ENCODE assay signal across 9 mouse cellular contexts in genomic region chr12:40836924-40837323, GRCm38 (mm10).
DNase-seq lines count a peak whose midpoint lies in the region; ATAC-seq and TF ChIP-seq lines count a peak whose summit lies in the region.
"Had no signal": no experiment of that assay in that cellular context is flagged by ENCODE, and none has a peak within 500 bp of the region (broad histone marks: within the 10 kb centered on the region; RNA-seq: fewer than 3 reads in every experiment).

No protein-coding gene starts in this region.

- H3K4me1 ChIP-seq in midbrain, embryonic 11.5 days (ENCODE audit: control insufficient read depth, insufficient read depth, low read length), result peaks cover 5% of the 10 kb centered on the region; the same call in 1 of the 2 replicates
- 0 out of 2 replicates have a peak, but pooled peaks cover 4% of the 10 kb centered on the region for H3K4me1 ChIP-seq in midbrain, postnatal 0 days (ENCODE audit: insufficient read depth, low read length)
- H3K4me1 ChIP-seq in embryonic facial prominence, embryonic 11.5 days (ENCODE audit: control insufficient read depth, insufficient read depth, low read length), result no peaks in the 10 kb centered on the region
- peaks cover 6% of the 10 kb centered on the region; the same call in 1 of the 2 replicates for H3K4me1 ChIP-seq in hindbrain, embryonic 12.5 days

- H3K27ac ChIP-seq in midbrain, embryonic 11.5 days (ENCODE audit: low read depth, low read length), result no peak overlapping the region
- H3K27ac ChIP-seq in midbrain, postnatal 0 days (ENCODE audit: low read depth, low read length), result no peak overlapping the region
- no peak overlapping the region for H3K27ac ChIP-seq in embryonic facial prominence, embryonic 11.5 days (replicated peaks; ENCODE audit: low read depth, low read length)
- H3K27ac ChIP-seq in hindbrain, embryonic 12.5 days, result peak overlapping the region; percentile 48

- no peaks in the 10 kb centered on the region for H3K9me3 ChIP-seq in midbrain, embryonic 11.5 days (ENCODE audit: control insufficient read depth, low read length)
- no peaks in the 10 kb centered on the region for H3K9me3 ChIP-seq in midbrain, postnatal 0 days (ENCODE audit: low read length)
- no peaks in the 10 kb centered on the region for H3K9me3 ChIP-seq in embryonic facial prominence, embryonic 11.5 days (replicated peaks; ENCODE audit: control insufficient read depth, low read length)
- no peaks in the 10 kb centered on the region for H3K9me3 ChIP-seq in hindbrain, embryonic 12.5 days (replicated peaks)
- H3K9me3 ChIP-seq: heart, embryonic 12.5 days had no signal

- H3K36me3 ChIP-seq in midbrain, embryonic 11.5 days (ENCODE audit: control insufficient read depth, insufficient read depth, low read length), result no peaks in the 10 kb centered on the region
- H3K36me3 ChIP-seq in midbrain, postnatal 0 days (ENCODE audit: insufficient read depth, low read length), result peaks cover 16% of the 10 kb centered on the region
- H3K36me3 ChIP-seq in embryonic facial prominence, embryonic 11.5 days (replicated peaks; ENCODE audit: control insufficient read depth, insufficient read depth, low read depth, low read length), result no peaks in the 10 kb centered on the region
- H3K36me3 ChIP-seq in hindbrain, embryonic 12.5 days, result peaks cover 27% of the 10 kb centered on the region
- H3K36me3 ChIP-seq: heart, embryonic 12.5 days had no signal

- TF ChIP-seq CTCF in midbrain, postnatal 0 days (IDR thresholded peaks at IDR 0.05), result no peak

- peak; percentile 72 for ATAC-seq in midbrain, embryonic 11.5 days (ENCODE audit: low FRiP score)
- ATAC-seq in midbrain, postnatal 0 days (ENCODE audit: low FRiP score), result no peak
- peak; percentile 77 for ATAC-seq in embryonic facial prominence, embryonic 11.5 days (replicated peaks; ENCODE audit: insufficient number of reproducible peaks, low FRiP score, low TSS enrichment, low read depth)
- ATAC-seq in hindbrain, embryonic 12.5 days (ENCODE audit: low FRiP score), result peak; percentile 69
- ATAC-seq in granulocyte monocyte progenitor cell, adult 5-6 weeks (replicated peaks; ENCODE audit: poor library complexity, severe bottlenecking), result no peak

- H3K9ac ChIP-seq in midbrain, embryonic 11.5 days (ENCODE audit: low read length), result no peak overlapping the region
- H3K9ac ChIP-seq in midbrain, postnatal 0 days (replicated peaks; ENCODE audit: low read length, poor library complexity, severe bottlenecking), result no peak overlapping the region; the same call in 1 of the 2 replicates
- no peak overlapping the region for H3K9ac ChIP-seq in embryonic facial prominence, embryonic 11.5 days (replicated peaks; ENCODE audit: low read length)
- H3K9ac ChIP-seq in hindbrain, embryonic 12.5 days, result no peak overlapping the region
- H3K9ac ChIP-seq: heart, embryonic 12.5 days had no signal

- peak; percentile 85 for DNase-seq in midbrain, embryonic 11.5 days (ENCODE audit: low spot score, missing footprints)
- DNase-seq in midbrain, postnatal 0 days (ENCODE audit: low spot score), result no peak
- DNase-seq in embryonic facial prominence, embryonic 11.5 days (ENCODE audit: low spot score), result no peak
- DNase-seq in retina, postnatal 1 day, result peak; percentile 95
- DNase-seq in kidney, adult 8-10 months, result no peak

- H3K4me2 ChIP-seq in midbrain, embryonic 11.5 days, result no peak overlapping the region
- H3K4me2 ChIP-seq in midbrain, postnatal 0 days (ENCODE audit: low read depth, low read length, poor library complexity, severe bottlenecking), result no peak overlapping the region
- no peak overlapping the region for H3K4me2 ChIP-seq in embryonic facial prominence, embryonic 11.5 days (ENCODE audit: low read depth, low read length)
- H3K4me2 ChIP-seq in hindbrain, embryonic 12.5 days (replicated peaks), result no peak overlapping the region
- H3K4me2 ChIP-seq: heart, embryonic 12.5 days; liver, embryonic 11.5 days had no signal

- H3K27me3 ChIP-seq in midbrain, embryonic 11.5 days (ENCODE audit: control insufficient read depth, insufficient read depth, low read length), result no peaks in the 10 kb centered on the region
- no peaks in the 10 kb centered on the region for H3K27me3 ChIP-seq in midbrain, postnatal 0 days (ENCODE audit: insufficient read depth, low read length)
- no peaks in the 10 kb centered on the region for H3K27me3 ChIP-seq in embryonic facial prominence, embryonic 11.5 days (ENCODE audit: control insufficient read depth, insufficient read depth, low read length)
- no peaks in the 10 kb centered on the region for H3K27me3 ChIP-seq in hindbrain, embryonic 12.5 days
- H3K27me3 ChIP-seq: heart, embryonic 12.5 days had no signal

- 50% methylated on average over 6 of the region's 6 CpGs for WGBS in midbrain, embryonic 11.5 days
- WGBS in midbrain, postnatal 0 days, result 50% methylated on average over 6 of the region's 6 CpGs
- WGBS in embryonic facial prominence, embryonic 11.5 days, result 64% methylated on average over 6 of the region's 6 CpGs
- 36% methylated on average over 6 of the region's 6 CpGs for WGBS in hindbrain, embryonic 12.5 days

- no peak overlapping the region for H3K4me3 ChIP-seq in midbrain, embryonic 11.5 days (ENCODE audit: low read depth, low read length)
- H3K4me3 ChIP-seq in midbrain, postnatal 0 days (ENCODE audit: low read depth, low read length), result no peak overlapping the region
- H3K4me3 ChIP-seq in embryonic facial prominence, embryonic 11.5 days (ENCODE audit: low read depth, low read length), result no peak overlapping the region
- no peak overlapping the region for H3K4me3 ChIP-seq in hindbrain, embryonic 12.5 days
- H3K4me3 ChIP-seq: heart, embryonic 12.5 days had no signal

Comparison
In these comparisons a context has a peak if more than half of its experiments do, and no peak if none do; other contexts are left out.
1. ATAC-seq: peak in midbrain, embryonic 11.5 days (single experiment), embryonic facial prominence, embryonic 11.5 days (single experiment) and hindbrain, embryonic 12.5 days (single experiment); none in midbrain, postnatal 0 days (single experiment) and granulocyte monocyte progenitor cell, adult 5-6 weeks (single experiment).
2. DNase-seq: peak in midbrain, embryonic 11.5 days (single experiment) and retina, postnatal 1 day (single experiment); none in midbrain, postnatal 0 days (single experiment), embryonic facial prominence, embryonic 11.5 days (single experiment) and kidney, adult 8-10 months (0 of 2).